8 mouse cellular contexts compared by ENCODE assay signal in genomic region chr19:44931454-44931759, GRCm38 (mm10). TPM values are rescaled to one million over a fixed set of nuclear protein-coding genes. Genes with fewer than 3 reads are reported as not detected.
DNase-seq lines count a peak whose midpoint lies in the region; ATAC-seq lines count a peak whose summit lies in the region.

No protein-coding gene starts in this region.

- H3K9me3 ChIP-seq in intestine, embryonic 15.5 days, result no peaks in the 10 kb centered on the region

- H3K36me3 ChIP-seq in intestine, embryonic 15.5 days, result no peaks in the 10 kb centered on the region

- peak overlapping the region; percentile 87 for H3K27ac ChIP-seq in intestine, embryonic 15.5 days

- ATAC-seq in intestine, embryonic 15.5 days, result peak; percentile 92
- ATAC-seq in megakaryocyte-erythroid progenitor cell, adult 5-6 weeks (replicated peaks; ENCODE audit: low FRiP score, low TSS enrichment, poor library complexity, severe bottlenecking), result peak; percentile 87

- H3K27me3 ChIP-seq in intestine, embryonic 15.5 days (replicated peaks), result no peaks in the 10 kb centered on the region

- peak overlapping the region; percentile 88 for H3K9ac ChIP-seq in intestine, embryonic 15.5 days

- intact Hi-C loops in left cerebral cortex, postnatal 14 days (cut with DNase I), result no loop called here

- H3K4me2 ChIP-seq in intestine, embryonic 15.5 days (replicated peaks), result peak overlapping the region; percentile 66

- WGBS in intestine, embryonic 15.5 days, result under 1% methylated on average over 18 of the region's 18 CpGs

- H3K4me3 ChIP-seq in intestine, embryonic 15.5 days (replicated peaks), result peak overlapping the region; percentile 98

- peak; percentile 77 to 79 for DNase-seq in adrenal gland, adult 18-20 months (ENCODE audit: low spot score in 2 of 2)
- DNase-seq in embryo, embryonic 11 days, result peak; percentile 96
- peak; percentile 84 for DNase-seq in gastrocnemius, postnatal 25 days
- peak; percentile 85 to 87 for DNase-seq in left cerebral cortex, postnatal 14 days (ENCODE audit: low spot score in 2 of 2)
- peak; percentile 87 for DNase-seq in right cerebral cortex, postnatal 14 days
- peak; percentile 82 to 83 for DNase-seq in urinary bladder, postnatal 36 days (ENCODE audit: low spot score in 2 of 2)

- H3K4me1 ChIP-seq in intestine, embryonic 15.5 days (replicated peaks), result peaks cover 26% of the 10 kb centered on the region

RNA-seq across cellular contexts. Expression of gene Slf2, which starts 0.5 kb away (rescaled TPM):
- 10 to 100 TPM; 20.9 to 21.8 TPM for total RNA-seq in adrenal gland, adult 18-20 months (2021)
- 10 to 100 TPM; 11.1 to 11.7 TPM for total RNA-seq in gastrocnemius, postnatal 25 days (2021)
- 31.9 and 33.9 TPM in 2 replicates for polyA plus RNA-seq in intestine, embryonic 15.5 days (2015; fragmentation: Nextera tagmentation; extraction: Ambion mirVana)
- 10 to 100 TPM; 31.8 to 32.2 TPM for total RNA-seq in left cerebral cortex, postnatal 14 days (2021)
- 34.3 and 38.4 TPM in 2 replicates for total RNA-seq in megakaryocyte-erythroid progenitor cell, adult 5-6 weeks (2014; fragmentation: Nextera tagmentation)
- total RNA-seq in megakaryocyte-erythroid progenitor cell, adult 5-6 weeks (2017), result 48.3 and 52.1 TPM in 2 replicates

RNA-seq across cellular contexts. Expression of gene Sema4g, which starts 57.5 kb away (rescaled TPM):
- 1 to 10 TPM; 4.1 to 5.5 TPM for total RNA-seq in adrenal gland, adult 18-20 months (2021)
- under 1 TPM; 0.19 to 0.33 TPM for total RNA-seq in gastrocnemius, postnatal 25 days (2021)
- 13.7 and 16.2 TPM in 2 replicates for polyA plus RNA-seq in intestine, embryonic 15.5 days (2015; fragmentation: Nextera tagmentation; extraction: Ambion mirVana)
- total RNA-seq in left cerebral cortex, postnatal 14 days (2021), result 10 to 100 TPM; 36.2 to 37.5 TPM
- total RNA-seq in megakaryocyte-erythroid progenitor cell, adult 5-6 weeks (2014; fragmentation: Nextera tagmentation), result 1.4 TPM in 1 of 2 replicates, not detected in the other
- total RNA-seq in megakaryocyte-erythroid progenitor cell, adult 5-6 weeks (2017), result not detected in 2 replicates

Comparison
In these comparisons a context has a peak if more than half of its experiments do, and no peak if none do; other contexts are left out.
1. Peak in every context shown above with its lines: DNase-seq, ATAC-seq, H3K4me3 ChIP-seq and H3K27ac ChIP-seq.
2. RNA of gene Sema4g, which starts 57.5 kb away (total RNA-seq): 36.2 to 37.5 TPM in left cerebral cortex, postnatal 14 days; 4.1 to 5.5 TPM in adrenal gland, adult 18-20 months, 1.4 TPM in megakaryocyte-erythroid progenitor cell, adult 5-6 weeks and 0.19 to 0.33 TPM in gastrocnemius, postnatal 25 days; every median in the first group is over 4 times any median in the second.